Mouse (Mus musculus) heart, embryonic 16.5 days (tissue): ENCODE measurements around the gene Nudc. TPM values are rescaled to one million over a fixed set of nuclear protein-coding genes. Genes with fewer than 3 reads are reported as not detected.
A peak's percentile ranks its signal among the peaks of the same experiment; 100 is the strongest.

Experiments
- ATAC-seq: fragments of 200-750 bp; cut with Nextera tagmentation; replicated peaks from 2 replicates; pipeline ENCODE4 v1.8.0; 2017; ENCODE audit warnings: moderate number of reproducible peaks; ENCODE audit not compliant: insufficient read depth, low FRiP score; ENCODE audit errors: extremely low read depth
- H3K27ac ChIP-seq: fragments of 300-500 bp; sonication (generic); 2 replicates; pipeline ENCODE4 v1.5.1; 2014; ENCODE audit warnings: mild to moderate bottlenecking, low read length, control low read depth, moderate library complexity
- H3K27me3 ChIP-seq: fragments of 300-500 bp; sonication (generic); 2 replicates; pipeline ENCODE4 v1.6.1; 2014; ENCODE audit warnings: low read length, mixed read lengths; ENCODE audit not compliant: control insufficient read depth, insufficient read depth
- H3K36me3 ChIP-seq: fragments of 300-500 bp; sonication (generic); 2 replicates; pipeline ENCODE4 v1.6.1; 2014; ENCODE audit not compliant: control insufficient read depth, insufficient read depth
- H3K4me1 ChIP-seq: fragments of 300-500 bp; sonication (generic); 2 replicates; pipeline ENCODE4 v1.6.1; 2014; ENCODE audit warnings: low read length, mixed read lengths; ENCODE audit not compliant: control insufficient read depth, insufficient read depth
- H3K4me2 ChIP-seq: fragments of 300-500 bp; sonication (generic); 2 replicates; pipeline ENCODE4 v1.6.1; 2014; ENCODE audit warnings: low read depth, mild to moderate bottlenecking, control low read depth, low read length
- H3K4me3 ChIP-seq: fragments of 300-500 bp; sonication (generic); 2 replicates; pipeline ENCODE4 v1.5.1; 2014; ENCODE audit warnings: mild to moderate bottlenecking, control low read depth, low read length
- H3K9ac ChIP-seq: fragments of 300-500 bp; sonication (generic); 2 replicates; pipeline ENCODE4 v1.6.1; 2014; ENCODE audit warnings: low read length, control low read depth
- H3K9me3 ChIP-seq: fragments of 300-500 bp; sonication (generic); replicated peaks from 2 replicates; pipeline ENCODE4 v1.6.1; 2016; ENCODE audit warnings: low read length; ENCODE audit not compliant: control insufficient read depth
- WGBS: fragments of 180-500 bp; shearing (Covaris S2); extraction: QIAGEN DNeasy Blood & Tissue Kit; methylation state at CpG from one replicate; pipeline ENCODE4 v1.1.7; 2014; 5-methylcytosine and 5-hydroxymethylcytosine counted together
- polyA plus RNA-seq: library from polyadenylated mRNA; unstranded; fragments of >200 nt; fragmentation: Nextera tagmentation; extraction: Ambion mirVana; gene quantifications from 2 replicates; pipeline ENCODE4 v1.2.1, GENCODE M21; 2015

Nudc gene
- polyA plus RNA-seq, 1 experiment from 2014 or later = 234 TPM

DNA sequence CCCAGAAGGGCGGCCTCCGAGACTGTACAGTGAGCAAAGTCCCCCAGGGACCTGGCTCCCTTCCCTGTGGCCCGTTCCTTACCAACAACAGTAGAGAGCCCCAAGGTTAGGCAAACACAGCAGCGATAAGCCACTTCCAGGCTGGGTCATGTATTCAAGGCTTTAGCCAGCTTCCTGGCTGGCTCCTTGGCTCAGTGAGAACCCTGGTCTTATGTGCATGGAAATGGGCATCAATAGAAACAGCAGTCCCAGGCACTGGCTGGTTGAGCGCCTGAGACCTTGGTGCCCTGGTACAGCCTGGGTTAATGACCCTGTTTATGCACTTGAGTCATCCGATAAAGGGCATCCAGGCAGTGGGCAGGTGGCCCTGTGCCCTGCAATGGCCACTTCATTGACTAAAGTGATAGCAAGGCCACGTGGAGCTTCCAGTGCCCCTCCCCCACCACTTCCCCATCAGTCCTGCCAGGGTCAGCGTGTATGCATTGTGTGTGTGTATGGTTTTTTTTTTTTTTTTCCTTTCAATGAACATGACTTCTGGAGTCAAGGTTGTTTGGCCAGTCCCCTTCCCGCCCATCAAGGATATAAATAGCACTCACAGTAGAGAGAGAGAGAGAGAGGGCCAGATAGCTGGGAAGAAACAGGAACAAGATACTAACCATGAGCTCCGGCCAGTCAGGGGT, 7.1 kb upstream of the Nudc start, which contains the start of gene Nr0b2:
Gene Nr0b2, plus strand, starts transcription at position 609 of the 680 bp plus-strand sequence.
- WGBS = 42% methylated on average over 10 of the region's 10 CpGs
- no peaks in the 10 kb centered on the region for H3K36me3 ChIP-seq
- H3K4me1 ChIP-seq = peaks cover 9% of the 10 kb centered on the region
- H3K9me3 ChIP-seq = peaks cover 2% of the 10 kb centered on the region; the same call in 1 of the 2 replicates
- no peaks in the 10 kb centered on the region for H3K27me3 ChIP-seq
- H3K4me2 ChIP-seq = peak within 1 kb of the TSS; percentile 75
- peak; percentile 74 for ATAC-seq
- H3K9ac ChIP-seq = peak within 1 kb of the TSS; percentile 81
- peak within 1 kb of the TSS; percentile 64 for H3K4me3 ChIP-seq
- peak within 1 kb of the TSS; percentile 97 for H3K27ac ChIP-seq

DNA sequence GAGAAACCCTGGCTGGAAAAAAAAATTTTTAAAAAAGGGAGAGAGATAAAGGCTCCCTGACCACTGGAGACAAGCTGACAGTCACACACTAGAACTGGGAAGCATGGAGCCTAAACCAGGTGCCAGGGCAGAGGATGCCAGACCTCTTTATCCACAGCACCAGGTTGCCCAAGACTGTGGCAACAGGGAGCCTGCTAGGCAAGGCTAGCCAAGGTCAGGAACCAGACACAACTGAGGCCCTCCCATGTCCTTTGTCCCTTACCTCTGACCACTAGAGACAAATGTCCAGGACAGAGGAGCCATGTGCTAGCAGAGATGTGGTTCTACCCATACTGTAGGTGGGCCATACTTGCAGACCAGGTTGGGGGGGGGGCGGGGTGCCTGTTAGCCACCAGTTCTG, 6.2 kb upstream of the Nudc start:
- no peak for ATAC-seq
- Histone ChIP-seq H3K4me3 (no peak overlapping the region), H3K9me3 (peaks cover 2% of the 10 kb centered on the region; the same call in 1 of the 2 replicates), H3K4me1 (peaks cover 9% of the 10 kb centered on the region), H3K9ac (no peak overlapping the region), H3K27me3 (no peaks in the 10 kb centered on the region), H3K4me2 (no peak overlapping the region), H3K27ac (no peak overlapping the region), H3K36me3 (no peaks in the 10 kb centered on the region)
- 80% methylated on average over 1 of the region's 1 CpGs for WGBS

DNA sequence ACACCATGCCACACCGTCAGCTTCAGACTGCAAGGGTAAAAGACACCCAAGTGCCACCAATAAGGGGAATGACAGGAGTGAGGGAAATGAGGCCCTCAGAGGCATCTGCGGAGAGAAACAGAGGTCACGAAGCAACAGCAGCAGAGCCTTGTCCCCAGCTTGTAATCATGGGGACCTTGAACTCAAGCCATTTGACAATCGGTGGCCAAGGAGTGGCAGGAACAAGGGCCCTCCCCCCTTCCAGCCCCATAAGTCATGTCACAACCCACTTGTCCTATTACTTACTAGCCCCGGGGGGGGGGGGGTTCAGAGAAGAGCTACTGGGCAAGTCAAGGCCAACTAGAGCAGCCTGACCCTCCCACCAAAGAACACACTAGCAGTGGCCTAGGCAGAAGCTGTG, 9.1 kb downstream of the Nudc start:
- Histone ChIP-seq H3K36me3 (peaks cover 42% of the 10 kb centered on the region), H3K9ac (no peak overlapping the region), H3K27me3 (no peaks in the 10 kb centered on the region), H3K4me2 (no peak overlapping the region), H3K27ac (no peak overlapping the region), H3K9me3 (no peaks in the 10 kb centered on the region), H3K4me3 (no peak overlapping the region), H3K4me1 (no peaks in the 10 kb centered on the region)
- ATAC-seq = no peak
- WGBS = 84% methylated on average over 5 of the region's 5 CpGs

DNA sequence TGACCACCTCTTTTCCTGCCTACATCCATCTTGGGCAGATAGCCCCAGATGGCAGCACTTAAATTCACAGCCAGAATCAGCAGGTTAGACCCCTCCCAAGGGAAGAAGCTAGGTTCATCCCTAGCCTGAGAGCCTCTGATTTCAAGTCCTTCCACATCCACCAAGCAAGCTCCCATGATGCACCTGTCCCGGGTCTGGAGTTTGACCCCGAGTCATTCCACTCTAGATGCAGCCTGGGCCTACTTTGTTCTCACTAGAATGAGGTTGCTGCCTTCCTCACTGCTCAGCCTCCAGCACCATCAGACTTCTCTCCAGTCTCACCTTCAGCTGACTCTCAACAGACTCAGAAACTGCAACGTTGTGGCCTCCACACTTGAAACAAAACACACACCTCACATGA, 9.7 kb downstream of the Nudc start:
- Histone ChIP-seq H3K36me3 (peaks cover 48% of the 10 kb centered on the region), H3K9ac (no peak overlapping the region), H3K4me1 (no peaks in the 10 kb centered on the region), H3K9me3 (no peaks in the 10 kb centered on the region), H3K4me2 (no peak overlapping the region), H3K4me3 (no peak overlapping the region), H3K27me3 (no peaks in the 10 kb centered on the region), H3K27ac (no peak overlapping the region)
- ATAC-seq = no peak
- WGBS = 89% methylated on average over 3 of the region's 3 CpGs

DNA sequence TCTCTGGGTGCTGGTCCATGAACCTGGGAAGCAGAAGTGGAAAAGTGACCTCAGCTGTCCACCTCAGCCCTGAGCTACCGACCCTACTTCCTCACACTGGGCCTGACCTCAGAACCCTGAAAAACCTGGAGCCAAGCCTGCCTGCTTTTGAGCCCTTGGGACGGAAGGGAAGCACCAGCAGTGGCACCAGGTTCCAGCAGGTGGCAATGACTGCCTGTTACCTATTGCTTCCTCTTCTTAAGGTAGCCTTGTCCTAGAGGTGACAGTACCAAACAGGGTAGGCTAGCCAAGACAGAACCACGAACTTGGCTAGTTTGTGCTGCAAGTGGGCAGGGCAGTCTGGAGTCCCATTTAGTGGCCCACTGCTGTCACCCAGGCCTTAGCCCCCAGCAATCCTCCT, 13.0 kb downstream of the Nudc start:
- Histone ChIP-seq H3K4me3 (no peak overlapping the region), H3K9me3 (no peaks in the 10 kb centered on the region), H3K36me3 (peaks cover 46% of the 10 kb centered on the region), H3K4me2 (no peak overlapping the region), H3K27me3 (no peaks in the 10 kb centered on the region), H3K27ac (no peak overlapping the region), H3K9ac (no peak overlapping the region), H3K4me1 (no peaks in the 10 kb centered on the region)
- WGBS = 85% methylated on average over 3 of the region's 3 CpGs
- ATAC-seq = no peak

DNA sequence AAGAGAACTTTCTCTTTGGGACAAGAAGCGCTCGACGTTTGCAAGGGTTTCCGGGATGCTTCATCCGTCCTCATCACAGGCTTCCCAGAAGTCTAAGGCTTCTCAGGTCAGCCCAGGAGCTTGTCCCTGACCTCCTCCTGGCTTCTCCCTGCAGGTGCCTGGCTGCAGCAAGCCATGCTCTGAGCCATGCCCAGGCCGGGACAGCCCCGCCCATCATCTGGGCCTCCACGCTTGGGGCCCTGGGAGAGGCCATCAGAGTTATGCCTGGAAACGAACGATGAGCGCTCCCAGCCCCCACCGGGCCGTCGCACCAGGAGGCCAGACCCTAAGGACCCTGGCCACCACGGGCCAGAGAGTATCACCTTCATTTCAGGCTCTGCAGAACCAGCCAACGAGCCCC, 18.0 kb downstream of the Nudc start:
- H3K27me3 ChIP-seq = no peaks in the 10 kb centered on the region
- no peak overlapping the region for H3K9ac ChIP-seq
- no peaks in the 10 kb centered on the region; the same call in 1 of the 2 replicates for H3K9me3 ChIP-seq
- WGBS = 60% methylated on average over 16 of the region's 16 CpGs
- no peaks in the 10 kb centered on the region for H3K4me1 ChIP-seq
- no peak overlapping the region for H3K27ac ChIP-seq
- no peak overlapping the region for H3K4me3 ChIP-seq
- H3K36me3 ChIP-seq = peaks cover 24% of the 10 kb centered on the region
- no peak overlapping the region for H3K4me2 ChIP-seq
- no peak for ATAC-seq

DNA sequence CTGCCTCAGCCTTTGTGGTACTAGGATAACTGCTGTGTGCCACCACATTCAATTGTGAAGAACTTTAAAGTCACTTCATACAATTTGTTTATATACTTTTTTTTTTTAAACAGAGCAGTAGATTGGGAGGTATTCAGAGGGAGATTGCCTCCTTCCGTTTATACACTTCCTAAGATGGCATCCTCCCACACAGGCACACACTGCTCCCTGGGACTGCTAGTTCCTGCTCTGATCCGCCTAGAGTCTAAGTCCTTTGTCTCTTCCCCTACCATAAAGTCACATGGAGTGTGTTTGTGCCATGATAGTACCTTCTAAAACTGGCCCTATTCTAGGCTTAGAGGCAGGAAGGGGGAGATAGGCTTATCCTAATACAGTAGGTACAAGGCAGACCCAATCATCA, 24.3 kb downstream of the Nudc start:
- no peaks in the 10 kb centered on the region; the same call in 1 of the 2 replicates for H3K9me3 ChIP-seq
- no peak for ATAC-seq

DNA sequence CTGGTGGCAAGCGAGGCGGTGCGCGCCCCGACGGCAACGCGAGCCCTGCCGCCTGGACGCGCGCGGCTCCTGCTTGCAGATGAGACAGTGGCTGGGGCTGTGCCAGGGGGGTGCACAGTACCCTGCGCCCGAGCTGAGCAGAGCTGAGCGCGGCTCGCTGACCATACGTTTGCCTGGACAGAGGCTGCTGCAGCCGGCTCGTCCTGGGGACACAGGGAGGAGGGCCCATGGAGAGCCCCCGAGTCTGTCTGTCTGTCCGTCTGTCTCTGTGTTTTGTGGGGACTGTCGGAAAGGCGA, 26.5 kb downstream of the Nudc start:
- Histone ChIP-seq H3K27ac (no peak overlapping the region), H3K9ac (peak overlapping the region; percentile 70), H3K4me2 (peak overlapping the region; percentile 73), H3K27me3 (peaks cover 29% of the 10 kb centered on the region), H3K9me3 (no peaks in the 10 kb centered on the region), H3K4me1 (0 out of 2 replicates have a peak, but pooled peaks cover 5% of the 10 kb centered on the region), H3K4me3 (peak overlapping the region; percentile 53), H3K36me3 (no peaks in the 10 kb centered on the region)
- WGBS = 5% methylated on average over 25 of the region's 25 CpGs
- ATAC-seq = peak; percentile 41; the same call in 1 of the 2 replicates

More for the DNA sequence above, 24.3 kb downstream of the Nudc start:
- WGBS = 60% methylated on average over 2 of the region's 2 CpGs
- Histone ChIP-seq H3K27me3 (peaks cover 29% of the 10 kb centered on the region), H3K27ac (no peak overlapping the region), H3K9ac (no peak overlapping the region), H3K36me3 (no peaks in the 10 kb centered on the region), H3K4me3 (no peak overlapping the region), H3K4me2 (no peak overlapping the region), H3K4me1 (0 out of 2 replicates have a peak, but pooled peaks cover 5% of the 10 kb centered on the region)

DNA sequence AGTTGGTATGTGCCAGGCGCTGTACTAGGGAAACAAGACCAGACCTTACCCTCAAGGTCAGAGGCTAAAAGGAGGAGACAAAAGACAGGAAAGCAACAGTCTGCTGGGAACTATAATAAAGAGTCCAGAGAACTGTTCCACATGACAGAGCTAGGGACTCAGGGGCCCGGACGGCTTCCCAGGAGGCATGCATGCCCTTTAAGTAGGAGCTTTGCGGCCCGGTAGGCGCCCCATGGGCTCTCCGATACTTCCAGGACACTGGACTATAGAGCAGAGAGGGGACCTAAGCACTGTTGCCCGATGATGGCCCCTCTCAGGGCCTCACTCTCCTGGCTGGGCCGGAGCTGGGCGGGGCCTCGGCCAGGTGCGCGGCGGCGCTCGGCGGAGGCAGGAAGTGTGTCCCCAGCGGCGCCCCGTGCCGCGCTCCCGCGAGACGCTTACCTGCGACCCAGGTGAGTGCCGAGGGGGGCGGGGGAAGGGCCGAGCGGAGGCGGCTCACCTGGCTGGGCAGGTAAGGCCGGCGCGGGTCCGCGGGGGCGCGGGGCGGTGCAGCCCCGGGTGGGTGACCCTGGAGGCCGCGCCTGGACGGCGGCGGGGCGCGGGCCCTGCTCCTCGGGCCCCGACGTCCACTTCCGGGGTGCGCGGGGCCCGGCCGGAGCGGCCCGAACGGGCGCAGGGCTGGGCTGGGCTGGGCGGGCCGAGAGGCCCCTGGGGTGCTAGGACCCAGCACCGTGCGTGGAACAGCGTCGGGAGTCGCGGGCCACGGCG, 27.0 kb downstream of the Nudc start, which contains the start of gene Kdf1:
Gene Kdf1, plus strand, starts transcription at position 363 of the 768 bp plus-strand sequence.
- Histone ChIP-seq H3K4me1 (0 out of 2 replicates have a peak, but pooled peaks cover 5% of the 10 kb centered on the region), H3K9me3 (no peaks in the 10 kb centered on the region), H3K4me2 (peak within 1 kb of the TSS; percentile 73), H3K27me3 (peaks cover 29% of the 10 kb centered on the region), H3K9ac (peak within 1 kb of the TSS; percentile 70), H3K4me3 (peak within 1 kb of the TSS; percentile 53), H3K36me3 (no peaks in the 10 kb centered on the region), H3K27ac (no peak within 1 kb of the TSS)
- WGBS = 4% methylated on average over 64 of the region's 69 CpGs
- peak; percentile 45; the same call in 1 of the 2 replicates for ATAC-seq
